Mouse (Mus musculus) MEL (cell line): Measurements from ENCODE around the gene Fbn1. TPM values are rescaled to one million over a fixed set of nuclear protein-coding genes. Genes with fewer than 3 reads are reported as not detected.

Source experiments
- DNase-seq: peaks from one replicate; pipeline ENCODE4 v3.0.0; 2011; ENCODE audit warnings: low read depth, low spot score
- H3K27ac ChIP-seq: 2 replicates; pipeline ENCODE4 v1.5.1; 2012; ENCODE audit warnings: low read depth, mild to moderate bottlenecking, control low read depth, low read length, moderate library complexity; ENCODE audit not compliant: control insufficient read depth
- H3K27me3 ChIP-seq, 2 experiments: fragments of 150-350 bp in 1 of 2; sonication (generic) in 1 of 2; 2 replicates each; pipeline ENCODE4 v1.6.1; 2012; ENCODE audit warnings: low read length in 2 of 2, mild to moderate bottlenecking in 2 of 2, improper control_type of control experiment in 1 of 2, moderate library complexity in 1 of 2; ENCODE audit not compliant: insufficient read depth in 2 of 2, control insufficient read depth in 1 of 2
- H3K36me3 ChIP-seq, 2 experiments: 2 replicates each; pipeline ENCODE4 v1.6.1; 2012 to 2014; ENCODE audit warnings: low read length in 2 of 2, improper control_type of control experiment in 1 of 2, inconsistent platforms in 1 of 2, mild to moderate bottlenecking in 1 of 2; ENCODE audit not compliant: insufficient read depth in 2 of 2, control insufficient read depth in 1 of 2
- H3K4me1 ChIP-seq, 2 experiments: fragments of 150-350 bp in 1 of 2; sonication (generic) in 1 of 2; 2 replicates each; pipeline ENCODE4 v1.6.1; 2012; ENCODE audit warnings: low read length in 2 of 2, improper control_type of control experiment in 1 of 2, mild to moderate bottlenecking in 1 of 2; ENCODE audit not compliant: insufficient read depth in 2 of 2, control insufficient read depth in 1 of 2
- H3K4me3 ChIP-seq, 2 experiments: fragments of 150-350 bp in 1 of 2; sonication (generic) in 1 of 2; 2 replicates each; pipeline ENCODE4 v1.5.1; 2012; ENCODE audit warnings: low read depth in 2 of 2, low read length in 2 of 2, mild to moderate bottlenecking in 2 of 2, moderate library complexity in 2 of 2, control low read depth in 1 of 2, improper control_type of control experiment in 1 of 2; ENCODE audit not compliant: control insufficient read depth in 1 of 2, insufficient read depth in 1 of 2
- H3K79me2 ChIP-seq: 2 replicates; pipeline ENCODE4 v1.6.1; 2012; ENCODE audit warnings: mild to moderate bottlenecking, low read length, moderate library complexity; ENCODE audit not compliant: control insufficient read depth, poor library complexity, insufficient read depth
- H3K9ac ChIP-seq: 2 replicates; pipeline ENCODE4 v1.6.1; 2012; ENCODE audit warnings: low read depth, mild to moderate bottlenecking, control low read depth, low read length, moderate library complexity; ENCODE audit not compliant: control insufficient read depth, poor library complexity, severe bottlenecking
- H3K9me3 ChIP-seq: fragments of 150-350 bp; sonication (generic); replicated peaks from 2 replicates; pipeline ENCODE4 v1.6.1; 2012; ENCODE audit warnings: mild to moderate bottlenecking, low read length, improper control_type of control experiment, moderate library complexity; ENCODE audit not compliant: insufficient read depth
- CHD1 ChIP-seq: IDR thresholded peaks from 2 replicates; pipeline ENCODE4 v1.6.1; 2012; ENCODE audit warnings: low read depth, mild to moderate bottlenecking, inconsistent platforms, low read length, improper control_type of control experiment
- CTCF ChIP-seq, 3 experiments: IDR thresholded peaks in 2 of 3; conservative IDR thresholded peaks in 1 of 3; 2 replicates each; pipeline ENCODE4 v1.5.1; 2011 to 2012; ENCODE audit warnings: low read length in 3 of 3, low read depth in 2 of 3, mild to moderate bottlenecking in 2 of 3, improper control_type of control experiment in 1 of 3, inconsistent platforms in 1 of 3, mixed read lengths in 1 of 3, moderate library complexity in 1 of 3; ENCODE audit not compliant: control insufficient read depth in 1 of 3, insufficient read depth in 1 of 3, poor library complexity in 1 of 3, severe bottlenecking in 1 of 3
- E2F4 ChIP-seq: IDR thresholded peaks from 2 replicates; pipeline ENCODE4 v1.6.1; 2011; ENCODE audit warnings: low read depth, low read length, improper control_type of control experiment, borderline replicate concordance
- ELF1 ChIP-seq: IDR thresholded peaks from 2 replicates; pipeline ENCODE4 v1.6.1; 2014; ENCODE audit warnings: low read depth, mild to moderate bottlenecking, inconsistent platforms, low read length, improper control_type of control experiment, moderate library complexity
- EP300 ChIP-seq, 2 experiments: IDR thresholded peaks; 2 replicates each; pipeline ENCODE4 v1.6.1; 2011; ENCODE audit warnings: improper control_type of control experiment in 2 of 2, low read length in 2 of 2, low read depth in 1 of 2, mild to moderate bottlenecking in 1 of 2
- ETS1 ChIP-seq: IDR thresholded peaks from 2 replicates; pipeline ENCODE4 v1.6.1; 2012; ENCODE audit warnings: low read depth, mild to moderate bottlenecking, inconsistent platforms, low read length, improper control_type of control experiment, moderate library complexity
- GABPA ChIP-seq: IDR thresholded peaks from 2 replicates; pipeline ENCODE4 v1.6.1; 2012; ENCODE audit warnings: low read depth, mild to moderate bottlenecking, inconsistent platforms, low read length, improper control_type of control experiment, moderate library complexity
- HCFC1 ChIP-seq: IDR thresholded peaks from 2 replicates; pipeline ENCODE4 v1.6.1; 2012; ENCODE audit warnings: low read depth, mild to moderate bottlenecking, inconsistent platforms, low read length, improper control_type of control experiment, moderate library complexity
- JUND ChIP-seq: IDR thresholded peaks from 2 replicates; pipeline ENCODE4 v1.6.1; 2011; ENCODE audit warnings: low read depth, mild to moderate bottlenecking, improper control_type of control experiment, low read length
- KAT2A ChIP-seq: conservative IDR thresholded peaks from 2 replicates; pipeline ENCODE4 v1.6.1; 2012; ENCODE audit warnings: low read depth, low read length, improper control_type of control experiment, inconsistent platforms
- MAFK ChIP-seq: IDR thresholded peaks from 2 replicates; pipeline ENCODE4 v1.6.1; 2011; ENCODE audit warnings: low read depth, mild to moderate bottlenecking, low read length, improper control_type of control experiment, borderline replicate concordance
- MAX ChIP-seq: IDR thresholded peaks from 2 replicates; pipeline ENCODE4 v1.6.1; 2011; ENCODE audit warnings: low read length, improper control_type of control experiment
- MYB ChIP-seq: IDR thresholded peaks from 2 replicates; pipeline ENCODE4 v1.6.1; 2011; ENCODE audit warnings: mild to moderate bottlenecking, low read depth, low read length, improper control_type of control experiment
- MYC ChIP-seq: IDR thresholded peaks from 2 replicates; pipeline ENCODE4 v1.6.1; 2011; ENCODE audit warnings: low read depth, mild to moderate bottlenecking, low read length, improper control_type of control experiment, moderate library complexity
- NRF1 ChIP-seq: IDR thresholded peaks from 2 replicates; pipeline ENCODE4 v1.6.1; 2014; ENCODE audit warnings: low read depth, mild to moderate bottlenecking, inconsistent platforms, low read length, improper control_type of control experiment, moderate library complexity; ENCODE audit not compliant: poor library complexity, insufficient read depth, severe bottlenecking
- POLR2A ChIP-seq, 2 experiments: IDR thresholded peaks; 2 replicates each; pipeline ENCODE4 v1.6.1; 2011 to 2012; ENCODE audit warnings: low read length in 2 of 2, mild to moderate bottlenecking in 2 of 2, control low read depth in 1 of 2, improper control_type of control experiment in 1 of 2, low read depth in 1 of 2, moderate library complexity in 1 of 2; ENCODE audit not compliant: control insufficient read depth in 1 of 2, insufficient read depth in 1 of 2, poor library complexity in 1 of 2
- POLR2AphosphoS5 ChIP-seq: IDR thresholded peaks from 2 replicates; pipeline ENCODE4 v1.6.1; 2012; ENCODE audit warnings: low read depth, borderline replicate concordance, mild to moderate bottlenecking, inconsistent platforms, low read length, moderate library complexity, mixed read lengths
- RAD21 ChIP-seq: IDR thresholded peaks from 2 replicates; pipeline ENCODE4 v1.6.1; 2011; ENCODE audit warnings: mild to moderate bottlenecking, low read depth, low read length, improper control_type of control experiment
- RCOR1 ChIP-seq: IDR thresholded peaks from 2 replicates; pipeline ENCODE4 v1.6.1; 2012; ENCODE audit warnings: low read depth, mild to moderate bottlenecking, inconsistent platforms, low read length, improper control_type of control experiment
- TAL1 ChIP-seq: IDR thresholded peaks from 2 replicates; pipeline ENCODE4 v1.6.1; 2012; ENCODE audit warnings: mild to moderate bottlenecking, inconsistent platforms, low read length, moderate library complexity, mixed read lengths
- TBP ChIP-seq: IDR thresholded peaks from 2 replicates; pipeline ENCODE4 v1.8.0; 2011; ENCODE audit warnings: low read depth, low read length, improper control_type of control experiment
- TCF12 ChIP-seq: IDR thresholded peaks from 2 replicates; pipeline ENCODE4 v1.6.1; 2014; ENCODE audit warnings: low read depth, mild to moderate bottlenecking, inconsistent platforms, low read length, improper control_type of control experiment, moderate library complexity
- UBTF ChIP-seq: IDR thresholded peaks from 2 replicates; pipeline ENCODE4 v1.6.1; 2012; ENCODE audit warnings: low read depth, mild to moderate bottlenecking, inconsistent platforms, low read length, improper control_type of control experiment, moderate library complexity, borderline replicate concordance; ENCODE audit not compliant: insufficient read depth
- ZC3H11A ChIP-seq: IDR thresholded peaks from 2 replicates; pipeline ENCODE4 v1.6.1; 2012; ENCODE audit warnings: low read depth, mild to moderate bottlenecking, inconsistent platforms, low read length, improper control_type of control experiment
- ZKSCAN1 ChIP-seq: IDR thresholded peaks from 2 replicates; pipeline ENCODE4 v1.6.1; 2012; ENCODE audit warnings: low read depth, mild to moderate bottlenecking, inconsistent platforms, low read length, improper control_type of control experiment, moderate library complexity
- ZMIZ1 ChIP-seq: IDR thresholded peaks from 2 replicates; pipeline ENCODE4 v1.6.1; 2012; ENCODE audit warnings: low read depth, mild to moderate bottlenecking, inconsistent platforms, low read length, improper control_type of control experiment, moderate library complexity
- polyA plus RNA-seq, 2 experiments: library from polyadenylated mRNA; stranded (reverse) in 1 of 2; unstranded in 1 of 2; fragments of >175 nt in 1 of 2; fragments of >200 nt in 1 of 2; gene quantifications; 2 replicates each; pipeline versions ENCODE4 v1.2.1 to v1.2.4; 2012; ENCODE audit warnings: low replicate concordance in 2 of 2, low read depth in 1 of 2; ENCODE audit not compliant: insufficient read length in 2 of 2, insufficient read depth in 1 of 2, missing spikeins in 1 of 2
- total RNA-seq: library from RNA; depleted of rRNA; stranded (reverse); fragments of 300-350 nt; gene quantifications from 2 replicates; pipeline ENCODE4 v1.2.3, GENCODE M21; 2012

Fbn1 gene
- total and polyA plus RNA-seq, 3 experiments, result 0.01 TPM; not detected in 2

GRCm38 (mm10) chr2:125411777-125412176 lies 96.0 kb downstream of the Fbn1 start:
- Histone ChIP-seq H3K27ac (no peak overlapping the region), H3K9ac (no peak overlapping the region), H3K27me3 (no peaks in the 10 kb centered on the region), H3K4me3 (no peak overlapping the region), H3K79me2 (no peaks in the 10 kb centered on the region), H3K4me1 (no peaks in the 10 kb centered on the region), H3K36me3 (no peaks in the 10 kb centered on the region), H3K9me3 (no peaks in the 10 kb centered on the region)
- DNase-seq, result no peak
- no peak for TF ChIP-seq KAT2A
- TF ChIP-seq UBTF, result no peak
- TF ChIP-seq ELF1, result no peak
- no peak for TF ChIP-seq MYB
- no peak for TF ChIP-seq RCOR1
- no peak for TF ChIP-seq ETS1
- TF ChIP-seq EP300 (IDR thresholded peaks at IDR 0.05; ENCODE audit: low read depth in 1 of 2, low read length in 2 of 2), result no peak
- TF ChIP-seq JUND, result no peak
- no peak for TF ChIP-seq HCFC1
- no peak for TF ChIP-seq POLR2AphosphoS5
- no peak for TF ChIP-seq ZKSCAN1
- TF ChIP-seq POLR2A (IDR thresholded peaks at IDR 0.05; ENCODE audit: control insufficient read depth in 1 of 2, insufficient read depth in 1 of 2, low read depth in 1 of 2, low read length in 2 of 2, poor library complexity in 1 of 2), result no peak
- no peak for TF ChIP-seq NRF1
- no peak for TF ChIP-seq TCF12
- TF ChIP-seq ZC3H11A, result no peak
- no peak for TF ChIP-seq MYC
- TF ChIP-seq CHD1, result no peak
- no peak for TF ChIP-seq CTCF (IDR thresholded peaks at IDR 0.05 in 2 of 3, conservative IDR thresholded peaks at IDR 0.05 in 1 of 3; ENCODE audit: control insufficient read depth in 1 of 3, insufficient read depth in 1 of 3, low read depth in 2 of 3, low read length in 3 of 3, poor library complexity in 1 of 3, severe bottlenecking in 1 of 3)
- no peak for TF ChIP-seq ZMIZ1

- Histone ChIP-seq H3K79me2 (no peaks in the 10 kb centered on the region), H3K27ac (no peak overlapping the region)
- DNase-seq, result no peak
Observed at GRCm38 (mm10) chr2:125404509-125405105, 103.2 kb downstream of the Fbn1 start.

More at GRCm38 (mm10) chr2:125404509-125405105, 103.2 kb downstream of the Fbn1 start:
- TF ChIP-seq TAL1, result no peak
- TF ChIP-seq MAX, result no peak
- no peak for TF ChIP-seq E2F4
- TF ChIP-seq CTCF (IDR thresholded peaks at IDR 0.05 in 2 of 3, conservative IDR thresholded peaks at IDR 0.05 in 1 of 3; ENCODE audit: control insufficient read depth in 1 of 3, insufficient read depth in 1 of 3, low read depth in 2 of 3, low read length in 3 of 3, poor library complexity in 1 of 3, severe bottlenecking in 1 of 3), result no peak
- TF ChIP-seq RCOR1, result no peak
- no peak for TF ChIP-seq ELF1
- TF ChIP-seq ETS1, result no peak
- TF ChIP-seq MAFK, result no peak
- no peak for TF ChIP-seq ZC3H11A
- TF ChIP-seq RAD21, result no peak
- TF ChIP-seq POLR2AphosphoS5, result no peak
- TF ChIP-seq ZMIZ1, result no peak
- no peak for TF ChIP-seq GABPA
- no peak for TF ChIP-seq MYB
- no peak for TF ChIP-seq HCFC1
- no peak for TF ChIP-seq TBP
- Histone ChIP-seq H3K9ac (no peak overlapping the region), H3K4me1 (no peaks in the 10 kb centered on the region), H3K9me3 (no peaks in the 10 kb centered on the region), H3K27me3 (no peaks in the 10 kb centered on the region; a peak in 1 of 4 replicates), H3K4me3 (no peak overlapping the region), H3K36me3 (no peaks in the 10 kb centered on the region)
